Mouse (Mus musculus) C2C12 (cell line): ENCODE results near the gene Tmem265. TPM values are rescaled to one million over a fixed set of nuclear protein-coding genes. Genes with fewer than 3 reads are reported as not detected.
A peak's percentile ranks its signal among the peaks of the same experiment; 100 is the strongest.

Source experiments
- H3K27me3 ChIP-seq: one replicate; pipeline ENCODE4 v1.6.1; 2011; ENCODE audit not compliant: control insufficient read depth, insufficient read depth, insufficient read length
- H3K36me3 ChIP-seq: one replicate; pipeline ENCODE4 v1.6.1; 2011; ENCODE audit not compliant: control insufficient read depth, insufficient read depth
- H3K4me3 ChIP-seq: one replicate; pipeline ENCODE4 v1.5.1; 2011; ENCODE audit warnings: mild to moderate bottlenecking, control low read depth; ENCODE audit not compliant: poor library complexity, insufficient read depth, severe bottlenecking
- H3K79me2 ChIP-seq: one replicate; pipeline ENCODE4 v1.6.1; 2011; ENCODE audit not compliant: control insufficient read depth, insufficient read depth
- H3K79me3 ChIP-seq: one replicate; pipeline ENCODE4 v1.6.1; 2011; ENCODE audit warnings: low read depth, control low read depth
- H3ac ChIP-seq: one replicate; pipeline ENCODE3; 2011; ENCODE audit warnings: low read depth; ENCODE audit not compliant: control insufficient read depth, insufficient read length
- CEBPB ChIP-seq: IDR thresholded peaks from one replicate; pipeline ENCODE4 v1.6.1; 2011; ENCODE audit warnings: low read depth, mild to moderate bottlenecking, control low read depth, moderate library complexity
- CTCF ChIP-seq: IDR thresholded peaks from one replicate; pipeline ENCODE4 v1.5.1; 2011; ENCODE audit not compliant: control insufficient read depth, insufficient read depth, insufficient read length
- FOSL1 ChIP-seq: IDR thresholded peaks from one replicate; pipeline ENCODE4 v1.8.0; 2011; ENCODE audit warnings: mild to moderate bottlenecking, low read length; ENCODE audit not compliant: poor library complexity, insufficient read depth, severe bottlenecking
- MAX ChIP-seq: IDR thresholded peaks from one replicate; pipeline ENCODE4 v1.6.1; 2011; ENCODE audit warnings: mild to moderate bottlenecking, control low read depth
- MYOD1 ChIP-seq: IDR thresholded peaks from one replicate; pipeline ENCODE4 v1.6.1; 2011; ENCODE audit warnings: low read depth; ENCODE audit not compliant: control insufficient read depth, insufficient read length
- MYOG ChIP-seq: IDR thresholded peaks from one replicate; pipeline ENCODE4 v1.6.1; 2011; ENCODE audit not compliant: control insufficient read depth, insufficient read length; ENCODE audit errors: extremely low read depth
- USF1 ChIP-seq: IDR thresholded peaks from one replicate; pipeline ENCODE4 v1.6.1; 2011; ENCODE audit warnings: low read depth, mild to moderate bottlenecking, control low read depth, moderate library complexity
- polyA plus RNA-seq: library from polyadenylated mRNA; unstranded; fragments of >200 nt; fragmentation: generic; extraction: Trizol; gene quantifications from one replicate; pipeline ENCODE4 v1.2.1, GENCODE M21; 2012; ENCODE audit warnings: missing spikeins

Gene Tmem265
- polyA plus RNA-seq, 1 experiment: not detected

- no peak for TF ChIP-seq CTCF
- TF ChIP-seq MYOD1: no peak
- TF ChIP-seq USF1: no peak
- TF ChIP-seq MYOG: no peak
- TF ChIP-seq FOSL1: no peak
- no peak for TF ChIP-seq MAX
- no peak for TF ChIP-seq CEBPB
- H3K27me3 ChIP-seq: no peaks in the 10 kb centered on the region
- no peaks in the 10 kb centered on the region for H3K79me2 ChIP-seq
- H3ac ChIP-seq: peak within 1 kb of the TSS; percentile 74
- peak within 1 kb of the TSS; percentile 61 for H3K4me3 ChIP-seq
- no peaks in the 10 kb centered on the region for H3K79me3 ChIP-seq
- H3K36me3 ChIP-seq: peaks cover 10% of the 10 kb centered on the region
These were observed 54.0 kb downstream of the Tmem265 start, which contains the start of gene Zfp629 for GRCm38 (mm10) chr7:127614891-127615843. Gene Zfp629, minus strand, starts transcription at chr7:127615797.

GRCm38 (mm10) chr7:127616336-127616735 lies 55.1 kb downstream of the Tmem265 start:
- no peaks in the 10 kb centered on the region for H3K27me3 ChIP-seq
- TF ChIP-seq CTCF (no peak), CEBPB (no peak), FOSL1 (no peak), MAX (no peak), USF1 (no peak), MYOG (no peak), MYOD1 (no peak)
- no peak overlapping the region for H3K4me3 ChIP-seq
- peaks cover 4% of the 10 kb centered on the region for H3K36me3 ChIP-seq
- no peak overlapping the region for H3ac ChIP-seq
- H3K79me2 ChIP-seq: no peaks in the 10 kb centered on the region
- no peaks in the 10 kb centered on the region for H3K79me3 ChIP-seq

Other genes starting within 250 kb of the Tmem265 start
- gene Zfp768, start 215.8 kb upstream of the Tmem265 start, polyA plus RNA-seq: 17.5 TPM
- gene Zfp747, start 185.3 kb upstream of the Tmem265 start, polyA plus RNA-seq: 5.1 TPM
- 0.32 TPM for gene 9130019O22Rik, start 174.2 kb upstream of the Tmem265 start, polyA plus RNA-seq
- gene E430018J23Rik, start 167.8 kb upstream of the Tmem265 start, polyA plus RNA-seq: 2.9 TPM
- gene Zfp764, start 154.6 kb upstream of the Tmem265 start, polyA plus RNA-seq: 1.9 TPM
- gene Zfp688, start 139.3 kb upstream of the Tmem265 start, polyA plus RNA-seq: 8.2 TPM
- 3.7 TPM for gene Zfp689, start 112.2 kb upstream of the Tmem265 start, polyA plus RNA-seq
- 28.6 TPM for gene Prr14, start 101.8 kb upstream of the Tmem265 start, polyA plus RNA-seq
- 20.9 TPM for gene Fbrs, start 82.2 kb upstream of the Tmem265 start, polyA plus RNA-seq
- gene Srcap, start 49.4 kb upstream of the Tmem265 start, polyA plus RNA-seq: 24.1 TPM
- 14.9 TPM for gene Gm42715, start 41.8 kb upstream of the Tmem265 start, polyA plus RNA-seq
- gene Phkg2, start 11.9 kb downstream of the Tmem265 start, polyA plus RNA-seq: 21.1 TPM
- 4.2 TPM for gene Ccdc189, start 27.2 kb downstream of the Tmem265 start, polyA plus RNA-seq
- 29.7 TPM for gene Rnf40, start 27.4 kb downstream of the Tmem265 start, polyA plus RNA-seq
- gene Zfp629, start 54.4 kb downstream of the Tmem265 start, polyA plus RNA-seq: 5.2 TPM
- gene Bcl7c, start 147.5 kb downstream of the Tmem265 start, polyA plus RNA-seq: 132 TPM
- gene Ctf1, start 151.3 kb downstream of the Tmem265 start, polyA plus RNA-seq: 9.2 TPM
- 0.13 TPM for gene Ctf2, start 170.8 kb downstream of the Tmem265 start, polyA plus RNA-seq
- 26.9 TPM for gene Fbxl19, start 183.2 kb downstream of the Tmem265 start, polyA plus RNA-seq
- 15.0 TPM for gene Orai3, start 208.4 kb downstream of the Tmem265 start, polyA plus RNA-seq
- 20.9 TPM for gene Setd1a, start 215.3 kb downstream of the Tmem265 start, polyA plus RNA-seq
- 1.4 TPM for gene Gm49388, start 224.2 kb downstream of the Tmem265 start, polyA plus RNA-seq
- 8.3 TPM for gene Hsd3b7, start 239.2 kb downstream of the Tmem265 start, polyA plus RNA-seq